Mouse (Mus musculus) erythroblast, embryonic 14.5 days (primary cell): ENCODE measurements around the gene Faap24.

ENCODE experiments used
- GATA1 ChIP-seq: IDR thresholded peaks from 2 replicates; pipeline ENCODE4 v1.6.1; 2012; ENCODE audit warnings: low read length, inconsistent platforms, mixed read lengths
- TAL1 ChIP-seq: IDR thresholded peaks from 3 replicates; pipeline ENCODE4 v1.6.1; 2012; ENCODE audit warnings: low read length, inconsistent platforms, mixed read lengths

DNA sequence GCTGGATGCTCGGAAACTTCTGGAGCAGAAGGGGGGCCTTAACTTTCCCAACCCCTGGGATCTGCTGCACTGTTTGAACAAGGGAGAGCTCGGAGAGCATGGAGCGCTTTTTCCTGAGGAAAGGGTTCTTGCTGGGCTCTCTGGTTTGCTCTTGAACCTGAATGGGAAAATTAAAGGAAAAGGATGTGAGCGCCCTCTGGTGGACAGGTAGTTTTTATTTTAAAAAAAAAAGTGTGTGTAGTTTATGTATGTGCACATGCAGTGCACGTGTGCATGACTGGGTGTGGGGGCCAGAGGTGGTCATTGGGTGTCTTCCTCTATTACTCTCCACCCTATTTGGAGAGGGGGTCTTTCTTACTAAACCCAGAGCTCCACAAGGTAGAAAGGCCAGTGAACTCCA, 3.7 kb downstream of the Faap24 start:
- no peak for TF ChIP-seq GATA1
- TF ChIP-seq TAL1: no peak
